Mouse (Mus musculus) bone marrow macrophage, adult 2 months (primary cell): ENCODE data around the gene Sesn2.

Experiments used
- CTCF ChIP-seq: IDR thresholded peaks from 2 replicates; pipeline ENCODE4 v1.5.1; 2012; ENCODE audit warnings: low read depth, mild to moderate bottlenecking, low read length, moderate library complexity
- POLR2A ChIP-seq: IDR thresholded peaks from 2 replicates; pipeline ENCODE4 v1.6.1; 2012; ENCODE audit warnings: mild to moderate bottlenecking, low read depth, low read length, borderline replicate concordance

DNA sequence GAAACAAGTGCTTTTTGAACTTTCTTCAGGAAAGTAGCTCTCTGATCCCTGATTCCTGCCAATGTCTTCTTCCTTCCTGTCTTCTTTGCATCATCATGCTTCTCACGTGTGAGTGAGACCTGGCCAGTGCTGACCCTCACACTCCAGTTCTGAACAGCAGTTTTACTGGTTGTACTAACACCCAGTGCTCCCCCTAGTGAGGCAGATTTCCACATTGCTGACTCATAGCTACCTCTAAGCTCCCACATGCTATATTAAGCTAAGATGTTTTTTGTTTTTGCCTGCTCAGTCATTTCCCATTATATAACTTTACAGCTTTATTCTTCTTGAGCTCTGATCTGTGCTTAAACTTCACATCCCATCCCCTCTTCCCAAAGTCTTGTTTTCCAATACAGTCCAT lies 32.4 kb upstream of the Sesn2 start:
- TF ChIP-seq POLR2A (no peak), CTCF (no peak)
